Mouse (Mus musculus): Measurements from ENCODE around the gene Dstyk. TPM values are rescaled to one million over a fixed set of nuclear protein-coding genes. Genes with fewer than 3 reads are reported as not detected.

Dstyk gene
- polyA plus RNA-seq, 1 experiment: 6.9 TPM

DNA sequence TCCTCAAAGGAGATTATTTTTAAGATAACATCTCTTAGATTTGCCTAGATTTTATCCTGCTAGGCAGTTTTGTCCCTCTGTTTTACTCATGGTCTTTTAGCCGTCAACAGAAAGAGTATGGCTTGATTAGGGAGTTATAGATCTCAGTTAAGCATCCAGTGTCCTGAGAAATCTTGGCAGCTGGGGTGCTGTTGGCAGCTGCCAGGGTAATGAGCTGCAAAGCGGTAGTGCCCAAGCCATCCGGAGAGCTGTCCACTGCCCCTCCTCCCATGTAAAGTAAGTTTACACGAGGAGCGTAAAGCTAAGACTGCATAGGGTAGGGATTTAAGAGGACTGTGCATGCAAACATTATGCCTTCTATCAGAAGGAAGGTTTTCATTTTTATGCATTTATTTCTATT lies 16.0 kb downstream of the Dstyk start:
- Histone ChIP-seq H3K4me2 (ENCODE audit: low read depth) (no peak overlapping the region), H3K79me2 (ENCODE audit: control insufficient read depth, insufficient read depth) (peaks cover 22% of the 10 kb centered on the region), H3K36me3 (ENCODE audit: control insufficient read depth, insufficient read depth) (peaks cover 7% of the 10 kb centered on the region), H3K27me3 (ENCODE audit: control insufficient read depth, insufficient read depth, insufficient read length) (no peaks in the 10 kb centered on the region), H3K4me3 (no peak overlapping the region), H3ac (ENCODE audit: control insufficient read depth, insufficient read length) (no peak overlapping the region)
- TF ChIP-seq MYOD1 (IDR thresholded peaks at IDR 0.05; ENCODE audit: control insufficient read depth in 1 of 3, insufficient read length in 2 of 3, low read depth in 2 of 3) (peak in 2 of 3 experiments; percentile 3 to 7), CEBPB (IDR thresholded peaks at IDR 0.05; ENCODE audit: insufficient read depth, poor library complexity, severe bottlenecking) (no peak)

GRCm38 (mm10) chr1:132434032-132434431 lies 16.7 kb downstream of the Dstyk start:
- no peak overlapping the region for H3ac ChIP-seq (ENCODE audit: control insufficient read depth, insufficient read length)
- H3K27me3 ChIP-seq (ENCODE audit: control insufficient read depth, insufficient read depth, insufficient read length): no peaks in the 10 kb centered on the region
- H3K4me2 ChIP-seq (ENCODE audit: low read depth): no peak overlapping the region
- peaks cover 7% of the 10 kb centered on the region for H3K36me3 ChIP-seq (ENCODE audit: control insufficient read depth, insufficient read depth)
- peaks cover 16% of the 10 kb centered on the region for H3K79me2 ChIP-seq (ENCODE audit: control insufficient read depth, insufficient read depth)
- TF ChIP-seq E2F4 (IDR thresholded peaks at IDR 0.05; ENCODE audit: insufficient read depth) (no peak), MYOD1 (IDR thresholded peaks at IDR 0.05; ENCODE audit: control insufficient read depth in 1 of 3, insufficient read length in 2 of 3, low read depth in 2 of 3) (no peak), SRF (IDR thresholded peaks at IDR 0.05; ENCODE audit: control insufficient read depth, insufficient read length, low read depth) (no peak), TCF3 (IDR thresholded peaks at IDR 0.05; ENCODE audit: insufficient read length, low read depth) (no peak), MAX (IDR thresholded peaks at IDR 0.05; ENCODE audit: low read depth) (no peak), POLR2AphosphoS2 (IDR thresholded peaks at IDR 0.05; ENCODE audit: insufficient read length, low read depth) (no peak), POLR2A (IDR thresholded peaks at IDR 0.05; ENCODE audit: insufficient read length, low read depth) (no peak)
- H3K4me3 ChIP-seq: no peak overlapping the region

DNA sequence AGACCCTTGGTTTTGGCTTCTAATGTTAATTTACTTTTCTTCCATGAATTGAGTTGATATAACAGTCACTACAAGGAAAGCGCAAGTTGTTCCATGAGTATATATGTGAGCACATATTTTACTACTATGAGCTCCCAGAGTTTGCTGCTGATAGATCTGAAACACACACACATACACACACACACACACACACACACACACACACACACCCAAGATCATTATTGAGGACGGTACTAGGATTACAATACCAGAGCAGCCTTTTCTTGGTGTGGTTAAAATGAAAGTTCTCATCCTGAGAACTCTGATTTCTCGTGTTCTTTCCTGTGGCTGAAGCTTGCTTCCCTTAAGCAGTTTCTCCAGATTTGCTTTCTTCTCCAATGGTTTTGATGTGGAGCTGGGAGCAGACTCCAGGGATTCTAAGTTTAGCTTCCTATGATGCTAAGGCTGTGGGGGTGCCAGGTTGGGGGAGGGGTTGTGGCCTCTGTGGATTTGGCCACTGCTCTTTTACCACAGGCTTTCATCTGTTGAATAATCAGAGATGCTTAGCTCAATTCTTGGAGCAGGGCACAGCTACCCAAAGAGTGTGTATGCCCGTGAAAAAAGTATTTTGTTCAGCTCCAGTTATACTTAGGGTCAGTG lies 19.1 kb downstream of the Dstyk start:
- TF ChIP-seq E2F4 (IDR thresholded peaks at IDR 0.05; ENCODE audit: insufficient read depth): no peak
- TF ChIP-seq MYOG (IDR thresholded peaks at IDR 0.05; ENCODE audit: control insufficient read depth in 1 of 3, insufficient read depth in 1 of 3, insufficient read length in 2 of 3, low read depth in 2 of 3): no peak
- H3K27me3 ChIP-seq (ENCODE audit: control insufficient read depth, insufficient read depth, insufficient read length): no peaks in the 10 kb centered on the region
- peaks cover 27% of the 10 kb centered on the region for H3K36me3 ChIP-seq (ENCODE audit: control insufficient read depth, insufficient read depth)
- no peak overlapping the region for H3K4me3 ChIP-seq
- no peak overlapping the region for H3ac ChIP-seq (ENCODE audit: control insufficient read depth, insufficient read length)
- H3K79me2 ChIP-seq (ENCODE audit: control insufficient read depth, insufficient read depth): peaks cover 10% of the 10 kb centered on the region
- H3K4me2 ChIP-seq (ENCODE audit: low read depth): no peak overlapping the region

DNA sequence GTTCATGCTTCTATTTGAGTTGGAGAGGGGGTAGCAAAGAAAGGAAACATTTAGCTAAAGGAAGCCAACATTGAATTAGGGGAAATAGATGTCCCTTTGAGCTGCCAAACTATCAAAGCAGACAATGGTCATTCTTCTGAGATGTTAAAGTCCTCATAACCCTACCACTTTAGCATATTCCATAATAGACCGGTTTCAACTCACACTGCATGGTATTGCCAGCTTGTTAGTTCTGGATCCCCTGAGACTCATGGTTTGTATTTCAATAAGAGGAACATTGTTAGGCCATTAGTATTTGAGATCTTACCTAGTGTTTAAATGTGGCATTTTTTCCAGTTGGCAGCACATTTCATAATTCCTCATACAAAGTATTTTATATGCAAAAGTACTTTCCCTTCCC lies 19.6 kb downstream of the Dstyk start:
- TF ChIP-seq TCF12 (IDR thresholded peaks at IDR 0.05; ENCODE audit: insufficient read depth, poor library complexity, severe bottlenecking): no peak
- no peak for TF ChIP-seq MYOD1 (IDR thresholded peaks at IDR 0.05; ENCODE audit: control insufficient read depth in 1 of 3, insufficient read length in 2 of 3, low read depth in 2 of 3)
- TF ChIP-seq SRF (IDR thresholded peaks at IDR 0.05; ENCODE audit: control insufficient read depth, insufficient read length, low read depth): no peak
- TF ChIP-seq MAX (IDR thresholded peaks at IDR 0.05; ENCODE audit: low read depth): no peak
- no peak for TF ChIP-seq TCF3 (IDR thresholded peaks at IDR 0.05; ENCODE audit: insufficient read length, low read depth)
- no peak for TF ChIP-seq REST (IDR thresholded peaks at IDR 0.05; ENCODE audit: insufficient read depth, insufficient read length)
- Histone ChIP-seq H3K4me3 (no peak overlapping the region), H3K79me2 (ENCODE audit: control insufficient read depth, insufficient read depth) (peaks cover 10% of the 10 kb centered on the region), H3ac (ENCODE audit: control insufficient read depth, insufficient read length) (no peak overlapping the region), H3K27me3 (ENCODE audit: control insufficient read depth, insufficient read depth, insufficient read length) (no peaks in the 10 kb centered on the region), H3K36me3 (ENCODE audit: control insufficient read depth, insufficient read depth) (peaks cover 27% of the 10 kb centered on the region), H3K4me2 (ENCODE audit: low read depth) (no peak overlapping the region)

GRCm38 (mm10) chr1:132437389-132437788 lies 20.0 kb downstream of the Dstyk start:
- H3K4me2 ChIP-seq (ENCODE audit: low read depth): no peak overlapping the region
- no peaks in the 10 kb centered on the region for H3K27me3 ChIP-seq (ENCODE audit: control insufficient read depth, insufficient read depth, insufficient read length)
- H3K79me2 ChIP-seq (ENCODE audit: control insufficient read depth, insufficient read depth): peaks cover 10% of the 10 kb centered on the region
- H3K36me3 ChIP-seq (ENCODE audit: control insufficient read depth, insufficient read depth): peaks cover 27% of the 10 kb centered on the region
- no peak overlapping the region for H3ac ChIP-seq (ENCODE audit: control insufficient read depth, insufficient read length)
- no peak for TF ChIP-seq SRF (IDR thresholded peaks at IDR 0.05; ENCODE audit: control insufficient read depth, insufficient read length, low read depth)
- TF ChIP-seq CEBPB (IDR thresholded peaks at IDR 0.05; ENCODE audit: insufficient read depth, poor library complexity, severe bottlenecking): no peak
- TF ChIP-seq REST (IDR thresholded peaks at IDR 0.05; ENCODE audit: insufficient read depth, insufficient read length): no peak
- no peak for TF ChIP-seq MYOD1 (IDR thresholded peaks at IDR 0.05; ENCODE audit: control insufficient read depth in 1 of 3, insufficient read length in 2 of 3, low read depth in 2 of 3)
- no peak for TF ChIP-seq POLR2A (IDR thresholded peaks at IDR 0.05; ENCODE audit: insufficient read length, low read depth)
- TF ChIP-seq TCF3 (IDR thresholded peaks at IDR 0.05; ENCODE audit: insufficient read length, low read depth): no peak
- no peak for TF ChIP-seq USF1 (IDR thresholded peaks at IDR 0.05; ENCODE audit: low read depth)
- TF ChIP-seq TCF12 (IDR thresholded peaks at IDR 0.05; ENCODE audit: insufficient read depth, poor library complexity, severe bottlenecking): no peak
- TF ChIP-seq E2F4 (IDR thresholded peaks at IDR 0.05; ENCODE audit: insufficient read depth): no peak
- no peak for TF ChIP-seq MAX (IDR thresholded peaks at IDR 0.05; ENCODE audit: low read depth)
- TF ChIP-seq MYOG (IDR thresholded peaks at IDR 0.05; ENCODE audit: control insufficient read depth in 1 of 3, insufficient read depth in 1 of 3, insufficient read length in 2 of 3, low read depth in 2 of 3): no peak
- TF ChIP-seq POLR2AphosphoS2 (IDR thresholded peaks at IDR 0.05; ENCODE audit: insufficient read length, low read depth): no peak
- no peak overlapping the region for H3K4me3 ChIP-seq

Data from myocyte (in vitro differentiated cells).